Mouse (Mus musculus) embryonic fibroblast, embryonic 13.5 days (primary cell): ENCODE results near the gene Manf.

Source experiments
- CTCF ChIP-seq: IDR thresholded peaks from 2 replicates; pipeline ENCODE4 v1.5.1; 2011; ENCODE audit warnings: mild to moderate bottlenecking, control low read depth, low read length, moderate library complexity, borderline replicate concordance; ENCODE audit not compliant: insufficient read depth
- POLR2A ChIP-seq: IDR thresholded peaks from 2 replicates; pipeline ENCODE4 v1.6.1; 2011; ENCODE audit warnings: low read depth, mild to moderate bottlenecking, control low read depth, low read length, moderate library complexity

DNA sequence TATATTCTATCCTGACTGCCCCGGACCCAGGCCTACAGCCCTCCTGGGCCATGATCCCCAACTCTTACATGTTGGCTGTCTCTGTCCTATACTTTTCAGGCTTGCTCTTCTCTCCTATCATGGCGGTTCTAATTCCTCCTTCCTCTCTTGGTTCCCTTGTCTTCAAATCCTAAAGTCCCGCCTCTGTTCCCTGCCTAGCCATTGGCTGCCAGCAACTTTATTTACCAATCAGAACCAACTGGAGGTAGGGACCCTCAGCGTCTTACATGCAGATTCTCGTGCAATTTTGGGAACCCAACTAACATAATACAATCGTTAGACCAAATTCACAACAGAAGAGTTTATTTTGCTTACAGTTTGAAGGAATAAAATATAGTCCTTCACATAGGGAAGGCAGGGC, 49.0 kb downstream of the Manf start:
- TF ChIP-seq CTCF (no peak), POLR2A (no peak)
